Mouse (Mus musculus) embryonic facial prominence, embryonic 11.5 days (tissue): Measurements from ENCODE around the gene Snd1. TPM values are rescaled to one million over a fixed set of nuclear protein-coding genes. Genes with fewer than 3 reads are reported as not detected.

Experiments used
- ATAC-seq: fragments of 200-750 bp; cut with Nextera tagmentation; replicated peaks from 2 replicates; pipeline ENCODE4 v1.8.0; 2017; ENCODE audit warnings: low read depth; ENCODE audit not compliant: insufficient number of reproducible peaks, low FRiP score, low TSS enrichment
- DNase-seq: peaks from one replicate; pipeline ENCODE4 v3.0.0-alpha.2; 2015; ENCODE audit warnings: low spot score
- H3K27ac ChIP-seq: fragments of 300-500 bp; sonication (generic); replicated peaks from 2 replicates; pipeline ENCODE4 v1.5.1; 2014; ENCODE audit warnings: mild to moderate bottlenecking, low read depth, low read length, control low read depth
- H3K27me3 ChIP-seq: fragments of 300-500 bp; sonication (generic); 2 replicates; pipeline ENCODE4 v1.6.1; 2014; ENCODE audit warnings: mild to moderate bottlenecking, low read length, moderate library complexity, mixed read lengths; ENCODE audit not compliant: control insufficient read depth, insufficient read depth
- H3K36me3 ChIP-seq: fragments of 300-500 bp; sonication (generic); replicated peaks from 2 replicates; pipeline ENCODE4 v1.6.1; 2014; ENCODE audit warnings: low read depth, mild to moderate bottlenecking, low read length, moderate library complexity, mixed read lengths; ENCODE audit not compliant: control insufficient read depth, insufficient read depth
- H3K4me1 ChIP-seq: fragments of 300-500 bp; sonication (generic); 2 replicates; pipeline ENCODE4 v1.6.1; 2014; ENCODE audit warnings: low read length, mixed read lengths; ENCODE audit not compliant: control insufficient read depth, insufficient read depth
- H3K4me2 ChIP-seq: fragments of 300-500 bp; sonication (generic); 2 replicates; pipeline ENCODE4 v1.6.1; 2014; ENCODE audit warnings: low read depth, mild to moderate bottlenecking, control low read depth, low read length, moderate library complexity
- H3K4me3 ChIP-seq: fragments of 300-500 bp; sonication (generic); 2 replicates; pipeline ENCODE4 v1.5.1; 2014; ENCODE audit warnings: low read depth, low read length, control low read depth
- H3K9ac ChIP-seq: fragments of 300-500 bp; sonication (generic); replicated peaks from 2 replicates; pipeline ENCODE4 v1.6.1; 2014; ENCODE audit warnings: mild to moderate bottlenecking, control low read depth, low read length
- H3K9me3 ChIP-seq: fragments of 300-500 bp; sonication (generic); replicated peaks from 2 replicates; pipeline ENCODE4 v1.6.1; 2016; ENCODE audit warnings: mild to moderate bottlenecking, low read length, inconsistent platforms, mixed read lengths; ENCODE audit not compliant: control insufficient read depth
- WGBS: fragments of 180-500 bp; shearing (Covaris S2); extraction: QIAGEN DNeasy Blood & Tissue Kit; methylation state at CpG from one replicate; pipeline ENCODE4 v1.1.7; 2014; 5-methylcytosine and 5-hydroxymethylcytosine counted together
- polyA plus RNA-seq: library from polyadenylated mRNA; unstranded; fragments of >200 nt; fragmentation: Nextera tagmentation; extraction: Ambion mirVana; gene quantifications from 2 replicates; pipeline ENCODE4 v1.2.1, GENCODE M21; 2014

Gene Snd1
- polyA plus RNA-seq, 1 experiment from 2014 or later: 92.6 TPM

- no peaks in the 10 kb centered on the region; the same call in 1 of the 2 replicates for H3K36me3 ChIP-seq
- ATAC-seq: no peak
Observed at GRCm38 (mm10) chr6:28488204-28488851, 13.4 kb downstream of the Snd1 start.

GRCm38 (mm10) chr6:28490612-28491011 is 15.7 kb downstream of the Snd1 start:
- no peaks in the 10 kb centered on the region; the same call in 1 of the 2 replicates for H3K36me3 ChIP-seq
- no peak for ATAC-seq

More at GRCm38 (mm10) chr6:28488204-28488851, 13.4 kb downstream of the Snd1 start:
- no peak overlapping the region for H3K27ac ChIP-seq
- no peaks in the 10 kb centered on the region for H3K4me1 ChIP-seq
- H3K9ac ChIP-seq: no peak overlapping the region
- no peak overlapping the region for H3K4me2 ChIP-seq
- DNase-seq: no peak
- 96% methylated on average over 1 of the region's 1 CpGs for WGBS
- H3K4me3 ChIP-seq: no peak overlapping the region
- H3K9me3 ChIP-seq: no peaks in the 10 kb centered on the region
- no peaks in the 10 kb centered on the region for H3K27me3 ChIP-seq

GRCm38 (mm10) chr6:28491198-28491597 is 16.3 kb downstream of the Snd1 start:
- Histone ChIP-seq H3K4me3 (no peak overlapping the region), H3K36me3 (no peaks in the 10 kb centered on the region; the same call in 1 of the 2 replicates), H3K4me1 (no peaks in the 10 kb centered on the region), H3K27ac (no peak overlapping the region), H3K9me3 (no peaks in the 10 kb centered on the region), H3K9ac (no peak overlapping the region), H3K4me2 (no peak overlapping the region), H3K27me3 (no peaks in the 10 kb centered on the region)
- no peak for DNase-seq
- no peak for ATAC-seq

More at GRCm38 (mm10) chr6:28490612-28491011, 15.7 kb downstream of the Snd1 start:
- 97% methylated on average over 5 of the region's 5 CpGs for WGBS
- Histone ChIP-seq H3K9ac (no peak overlapping the region), H3K27ac (no peak overlapping the region), H3K4me3 (no peak overlapping the region), H3K9me3 (no peaks in the 10 kb centered on the region), H3K4me1 (no peaks in the 10 kb centered on the region), H3K4me2 (no peak overlapping the region), H3K27me3 (no peaks in the 10 kb centered on the region)
- no peak for DNase-seq

- WGBS: 72% methylated on average over 5 of the region's 5 CpGs
- no peaks in the 10 kb centered on the region for H3K27me3 ChIP-seq
- H3K4me2 ChIP-seq: no peak overlapping the region
- H3K9ac ChIP-seq: no peak overlapping the region
- no peaks in the 10 kb centered on the region for H3K4me1 ChIP-seq
- H3K27ac ChIP-seq: no peak overlapping the region
- no peak overlapping the region for H3K4me3 ChIP-seq
- DNase-seq (no peak), ATAC-seq (no peak)
- no peaks in the 10 kb centered on the region for H3K9me3 ChIP-seq
- H3K36me3 ChIP-seq: no peaks in the 10 kb centered on the region; the same call in 1 of the 2 replicates
Observed at GRCm38 (mm10) chr6:28497837-28498236, 22.9 kb downstream of the Snd1 start.

- H3K27me3 ChIP-seq: no peaks in the 10 kb centered on the region
- H3K4me3 ChIP-seq: no peak overlapping the region
- ATAC-seq (no peak), DNase-seq (no peak)
- no peaks in the 10 kb centered on the region for H3K4me1 ChIP-seq
- 91% methylated on average over 7 of the region's 7 CpGs for WGBS
- no peak overlapping the region for H3K4me2 ChIP-seq
- no peaks in the 10 kb centered on the region for H3K9me3 ChIP-seq
- no peaks in the 10 kb centered on the region for H3K36me3 ChIP-seq
- no peak overlapping the region for H3K9ac ChIP-seq
- H3K27ac ChIP-seq: no peak overlapping the region
Observed at GRCm38 (mm10) chr6:28502576-28502975, 27.6 kb downstream of the Snd1 start.

GRCm38 (mm10) chr6:28503148-28503547 is 28.2 kb downstream of the Snd1 start:
- H3K4me1 ChIP-seq: no peaks in the 10 kb centered on the region
- 95% methylated on average over 4 of the region's 4 CpGs for WGBS
- H3K4me2 ChIP-seq: no peak overlapping the region
- H3K4me3 ChIP-seq: no peak overlapping the region
- H3K9ac ChIP-seq: no peak overlapping the region
- no peak overlapping the region for H3K27ac ChIP-seq
- no peaks in the 10 kb centered on the region for H3K9me3 ChIP-seq
- ATAC-seq: no peak
- no peak for DNase-seq
- H3K27me3 ChIP-seq: no peaks in the 10 kb centered on the region
- H3K36me3 ChIP-seq: no peaks in the 10 kb centered on the region

- Histone ChIP-seq H3K36me3 (no peaks in the 10 kb centered on the region), H3K9ac (no peak overlapping the region), H3K9me3 (no peaks in the 10 kb centered on the region), H3K4me2 (no peak overlapping the region), H3K4me3 (no peak overlapping the region), H3K4me1 (no peaks in the 10 kb centered on the region), H3K27me3 (no peaks in the 10 kb centered on the region), H3K27ac (no peak overlapping the region)
- ATAC-seq (no peak), DNase-seq (no peak)
- 92% methylated on average over 7 of the region's 7 CpGs for WGBS
Observed at GRCm38 (mm10) chr6:28504611-28505010, 29.7 kb downstream of the Snd1 start.

GRCm38 (mm10) chr6:28507759-28508158 is 32.8 kb downstream of the Snd1 start:
- H3K9me3 ChIP-seq: no peaks in the 10 kb centered on the region
- no peaks in the 10 kb centered on the region for H3K36me3 ChIP-seq
- DNase-seq (no peak), ATAC-seq (no peak)
- H3K27me3 ChIP-seq: no peaks in the 10 kb centered on the region
- H3K4me1 ChIP-seq: no peaks in the 10 kb centered on the region
- H3K27ac ChIP-seq: no peak overlapping the region
- 89% methylated on average over 4 of the region's 4 CpGs for WGBS
- no peak overlapping the region for H3K4me3 ChIP-seq
- H3K4me2 ChIP-seq: no peak overlapping the region
- H3K9ac ChIP-seq: no peak overlapping the region
